Mouse (Mus musculus) intestine, postnatal 0 days (tissue): ENCODE data around the gene Shkbp1. TPM values are rescaled to one million over a fixed set of nuclear protein-coding genes. Genes with fewer than 3 reads are reported as not detected.

Experiments
- ATAC-seq: fragments of 200-750 bp; cut with Nextera tagmentation; 2 replicates; pipeline ENCODE4 v1.8.0; 2017; ENCODE audit warnings: mild to moderate bottlenecking, moderate TSS enrichment, moderate library complexity
- H3K27ac ChIP-seq: fragments of 300-500 bp; sonication (generic); 2 replicates; pipeline ENCODE4 v1.5.1; 2014; ENCODE audit warnings: mild to moderate bottlenecking, low read depth, low read length, moderate library complexity
- H3K27me3 ChIP-seq: fragments of 300-500 bp; sonication (generic); replicated peaks from 2 replicates; pipeline ENCODE4 v1.6.1; 2014; ENCODE audit warnings: low read length, mixed read lengths; ENCODE audit not compliant: control insufficient read depth, insufficient read depth
- H3K36me3 ChIP-seq: fragments of 300-500 bp; sonication (generic); 2 replicates; pipeline ENCODE4 v1.6.1; 2014; ENCODE audit warnings: mild to moderate bottlenecking, moderate library complexity; ENCODE audit not compliant: control insufficient read depth, insufficient read depth
- H3K4me1 ChIP-seq: fragments of 300-500 bp; sonication (generic); replicated peaks from 2 replicates; pipeline ENCODE4 v1.6.1; 2014; ENCODE audit warnings: antibody characterized with exemption, low read length, mixed read lengths; ENCODE audit not compliant: control insufficient read depth, insufficient read depth
- H3K4me2 ChIP-seq: fragments of 300-500 bp; sonication (generic); replicated peaks from 2 replicates; pipeline ENCODE4 v1.6.1; 2014; ENCODE audit warnings: low read depth, mild to moderate bottlenecking, moderate library complexity
- H3K4me3 ChIP-seq: fragments of 300-500 bp; sonication (generic); 2 replicates; pipeline ENCODE4 v1.5.1; 2014; ENCODE audit warnings: low read depth, low read length
- H3K9ac ChIP-seq: fragments of 300-500 bp; sonication (generic); 2 replicates; pipeline ENCODE4 v1.6.1; 2014; ENCODE audit warnings: mild to moderate bottlenecking, low read depth, low read length
- H3K9me3 ChIP-seq: fragments of 300-500 bp; sonication (generic); 2 replicates; pipeline ENCODE4 v1.6.1; 2016; ENCODE audit warnings: mixed run types; ENCODE audit not compliant: control insufficient read depth
- CTCF ChIP-seq: sonication (generic); IDR thresholded peaks from 2 replicates; pipeline ENCODE4 v1.5.1; 2016; ENCODE audit warnings: low read depth, mild to moderate bottlenecking, control low read depth, antibody characterized with exemption, moderate library complexity
- WGBS: fragments of 180-500 bp; shearing (Covaris S2); extraction: QIAGEN DNeasy Blood & Tissue Kit; methylation state at CpG from one replicate; pipeline ENCODE4 v1.1.7; 2014; 5-methylcytosine and 5-hydroxymethylcytosine counted together
- polyA plus RNA-seq: library from polyadenylated mRNA; unstranded; fragments of >200 nt; fragmentation: Nextera tagmentation; extraction: Ambion mirVana; gene quantifications from 2 replicates; pipeline ENCODE4 v1.2.1, GENCODE M21; 2015

The Shkbp1 gene
- polyA plus RNA-seq, 1 experiment from 2014 or later = 26.9 TPM

- peak overlapping the region; percentile 39 for H3K4me3 ChIP-seq
- TF ChIP-seq CTCF = no peak
- peak; percentile 93 for ATAC-seq
- peaks cover 44% of the 10 kb centered on the region for H3K27me3 ChIP-seq
- H3K27ac ChIP-seq = no peak overlapping the region
- H3K4me1 ChIP-seq = no peaks in the 10 kb centered on the region; the same call in 1 of the 2 replicates
- no peaks in the 10 kb centered on the region for H3K9me3 ChIP-seq
- peak overlapping the region; percentile 75 for H3K4me2 ChIP-seq
- peak overlapping the region; percentile 50 for H3K9ac ChIP-seq
- WGBS = under 1% methylated on average over 52 of the region's 52 CpGs
- no peaks in the 10 kb centered on the region for H3K36me3 ChIP-seq
Observed at GRCm38 (mm10) chr7:27361283-27361946, 5.6 kb upstream of the Shkbp1 start.

- Histone ChIP-seq H3K4me3 (no peak overlapping the region), H3K4me2 (no peak overlapping the region; the same call in 1 of the 2 replicates), H3K27me3 (peaks cover 37% of the 10 kb centered on the region), H3K27ac (no peak overlapping the region), H3K9ac (no peak overlapping the region), H3K9me3 (no peaks in the 10 kb centered on the region), H3K36me3 (no peaks in the 10 kb centered on the region), H3K4me1 (peaks cover 3% of the 10 kb centered on the region; the same call in 1 of the 2 replicates)
- no peak for TF ChIP-seq CTCF
- 51% methylated on average over 6 of the region's 6 CpGs for WGBS
- no peak for ATAC-seq
Observed at GRCm38 (mm10) chr7:27360749-27361148, 4.9 kb upstream of the Shkbp1 start.

- H3K4me1 ChIP-seq = peaks cover 6% of the 10 kb centered on the region
- H3K36me3 ChIP-seq = no peaks in the 10 kb centered on the region
- no peak overlapping the region for H3K4me3 ChIP-seq
- ATAC-seq = no peak
- H3K9me3 ChIP-seq = no peaks in the 10 kb centered on the region
- H3K9ac ChIP-seq = no peak overlapping the region
- no peak for TF ChIP-seq CTCF
- no peak overlapping the region for H3K4me2 ChIP-seq
- H3K27me3 ChIP-seq = peaks cover 28% of the 10 kb centered on the region
- H3K27ac ChIP-seq = no peak overlapping the region
- 90% methylated on average over 9 of the region's 9 CpGs for WGBS
Observed at GRCm38 (mm10) chr7:27359706-27360358, 4.0 kb upstream of the Shkbp1 start.

- no peak overlapping the region for H3K4me2 ChIP-seq
- ATAC-seq = no peak
- no peak overlapping the region for H3K4me3 ChIP-seq
- no peaks in the 10 kb centered on the region for H3K9me3 ChIP-seq
- WGBS = 76% methylated on average over 2 of the region's 2 CpGs
- TF ChIP-seq CTCF = 0 out of 2 replicates have a peak, but pooled peaks have one; percentile 16
- H3K27me3 ChIP-seq = peaks cover 22% of the 10 kb centered on the region
- peaks cover 7% of the 10 kb centered on the region for H3K4me1 ChIP-seq
- H3K27ac ChIP-seq = no peak overlapping the region
- H3K9ac ChIP-seq = no peak overlapping the region
- H3K36me3 ChIP-seq = no peaks in the 10 kb centered on the region
Observed at GRCm38 (mm10) chr7:27359162-27359561, 3.3 kb upstream of the Shkbp1 start.

- Histone ChIP-seq H3K9ac (no peak overlapping the region), H3K27me3 (peaks cover 7% of the 10 kb centered on the region; the same call in 1 of the 2 replicates), H3K4me1 (peaks cover 7% of the 10 kb centered on the region), H3K9me3 (no peaks in the 10 kb centered on the region), H3K27ac (0 out of 2 replicates have a peak overlapping the region, but pooled peaks have one; percentile 81), H3K4me3 (peak overlapping the region; percentile 71; the same call in 1 of the 2 replicates), H3K4me2 (peak overlapping the region; percentile 94), H3K36me3 (peaks cover 4% of the 10 kb centered on the region; the same call in 1 of the 2 replicates)
- TF ChIP-seq CTCF = no peak
- 26% methylated on average over 3 of the region's 3 CpGs for WGBS
- ATAC-seq = no peak
Observed at GRCm38 (mm10) chr7:27357595-27357978, 1.8 kb upstream of the Shkbp1 start.

GRCm38 (mm10) chr7:27356861-27357594, 1.2 kb upstream of the Shkbp1 start, which contains the start of gene Gm20479:
Gm20479 (minus strand) TSS chr7:27357419.
- Histone ChIP-seq H3K4me2 (peak within 1 kb of the TSS; percentile 94), H3K4me3 (peak within 1 kb of the TSS; percentile 71), H3K9me3 (no peaks in the 10 kb centered on the region), H3K36me3 (peaks cover 5% of the 10 kb centered on the region; the same call in 1 of the 2 replicates), H3K27ac (peak within 1 kb of the TSS; percentile 81), H3K27me3 (peaks cover 3% of the 10 kb centered on the region; the same call in 1 of the 2 replicates), H3K4me1 (peaks cover 7% of the 10 kb centered on the region), H3K9ac (peak within 1 kb of the TSS; percentile 54; the same call in 1 of the 2 replicates)
- TF ChIP-seq CTCF = peak; percentile 38; the same call in 1 of the 2 replicates
- no peak for ATAC-seq
- 8% methylated on average over 27 of the region's 27 CpGs for WGBS
